Mouse (Mus musculus) embryonic facial prominence, embryonic 14.5 days (tissue): ENCODE results near the gene Actr8. TPM values are rescaled to one million over a fixed set of nuclear protein-coding genes. Genes with fewer than 3 reads are reported as not detected.

Experiments used
- ATAC-seq: fragments of 200-750 bp; cut with Nextera tagmentation; 2 replicates; pipeline ENCODE4 v1.8.0; 2017; ENCODE audit warnings: low read depth, moderate number of reproducible peaks, moderate TSS enrichment
- DNase-seq: peaks from one replicate; pipeline ENCODE4 v3.0.0-alpha.2; 2015; ENCODE audit warnings: low spot score
- H3K27ac ChIP-seq: fragments of 300-500 bp; sonication (generic); replicated peaks from 2 replicates; pipeline ENCODE4 v1.5.1; 2014; ENCODE audit warnings: low read depth, mild to moderate bottlenecking, low read length, moderate library complexity
- H3K27me3 ChIP-seq: fragments of 300-500 bp; sonication (generic); replicated peaks from 2 replicates; pipeline ENCODE4 v1.6.1; 2014; ENCODE audit warnings: low read length; ENCODE audit not compliant: control insufficient read depth, insufficient read depth
- H3K36me3 ChIP-seq: fragments of 300-500 bp; sonication (generic); 2 replicates; pipeline ENCODE4 v1.6.1; 2014; ENCODE audit warnings: low read length, mixed read lengths; ENCODE audit not compliant: control insufficient read depth, insufficient read depth
- H3K4me1 ChIP-seq: fragments of 300-500 bp; sonication (generic); 2 replicates; pipeline ENCODE4 v1.6.1; 2014; ENCODE audit warnings: antibody characterized with exemption, low read length; ENCODE audit not compliant: control insufficient read depth, insufficient read depth
- H3K4me2 ChIP-seq: fragments of 300-500 bp; sonication (generic); 2 replicates; pipeline ENCODE4 v1.6.1; 2014; ENCODE audit warnings: low read depth, mild to moderate bottlenecking, low read length, moderate library complexity, mixed read lengths
- H3K4me3 ChIP-seq: fragments of 300-500 bp; sonication (generic); 2 replicates; pipeline ENCODE4 v1.5.1; 2014; ENCODE audit warnings: low read depth, mild to moderate bottlenecking, low read length
- H3K9ac ChIP-seq: fragments of 300-500 bp; sonication (generic); 2 replicates; pipeline ENCODE4 v1.6.1; 2014; ENCODE audit warnings: low read depth, mild to moderate bottlenecking, low read length, moderate library complexity, mixed read lengths
- H3K9me3 ChIP-seq: fragments of 300-500 bp; sonication (generic); 2 replicates; pipeline ENCODE4 v1.6.1; 2016; ENCODE audit warnings: low read length; ENCODE audit not compliant: control insufficient read depth
- WGBS: fragments of 180-500 bp; shearing (Covaris S2); extraction: QIAGEN DNeasy Blood & Tissue Kit; methylation state at CpG from one replicate; pipeline ENCODE4 v1.1.7; 2014; 5-methylcytosine and 5-hydroxymethylcytosine counted together
- polyA plus RNA-seq: library from polyadenylated mRNA; unstranded; fragments of >200 nt; fragmentation: Nextera tagmentation; extraction: Ambion mirVana; gene quantifications from 2 replicates; pipeline ENCODE4 v1.2.1, GENCODE M21; 2014

Gene Actr8
- polyA plus RNA-seq, result 43.9 and 49.1 TPM in 2 replicates

GRCm38 (mm10) chr14:29978254-29979204 lies at the start of gene Actr8:
TSS of gene Actr8 (plus strand) at chr14:29978337.
- peak within 1 kb of the TSS; percentile 82 for H3K4me3 ChIP-seq
- ATAC-seq (peak; percentile 97), DNase-seq (peak; percentile 96)
- H3K4me1 ChIP-seq, result 0 out of 2 replicates have a peak, but pooled peaks cover 4% of the 10 kb centered on the region
- H3K27me3 ChIP-seq, result no peaks in the 10 kb centered on the region
- WGBS, result 2% methylated on average over 29 of the region's 44 CpGs
- H3K9me3 ChIP-seq, result peaks cover 8% of the 10 kb centered on the region
- H3K36me3 ChIP-seq, result peaks cover 62% of the 10 kb centered on the region
- peak within 1 kb of the TSS; percentile 92 for H3K9ac ChIP-seq
- peak within 1 kb of the TSS; percentile 82 for H3K27ac ChIP-seq
- H3K4me2 ChIP-seq, result peak within 1 kb of the TSS; percentile 58

DNA sequence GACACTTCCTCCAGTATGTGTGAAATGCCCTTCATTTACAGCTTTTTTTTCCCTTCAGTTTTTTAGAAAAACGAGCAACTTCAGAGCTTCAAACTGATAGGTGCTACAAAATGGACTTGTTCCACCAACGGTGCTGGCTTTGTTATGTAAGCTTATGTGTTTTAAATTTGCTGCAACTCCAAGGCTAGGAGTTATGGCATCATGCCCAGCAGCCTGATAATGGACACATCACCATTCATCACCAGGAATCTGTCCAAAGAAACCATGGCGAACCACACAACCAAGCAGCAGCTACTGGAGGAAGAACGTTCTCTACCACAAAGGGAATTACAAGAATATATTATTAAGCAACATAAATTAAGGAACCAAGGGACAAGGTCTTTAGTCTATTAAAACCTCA lies 49.2 kb upstream of the Actr8 start:
- Histone ChIP-seq H3K4me3 (no peak overlapping the region), H3K4me2 (no peak overlapping the region), H3K36me3 (no peaks in the 10 kb centered on the region), H3K9me3 (0 out of 2 replicates have a peak, but pooled peaks cover 9% of the 10 kb centered on the region), H3K4me1 (no peaks in the 10 kb centered on the region), H3K27ac (no peak overlapping the region), H3K9ac (no peak overlapping the region), H3K27me3 (no peaks in the 10 kb centered on the region)
- WGBS, result 71% methylated on average over 4 of the region's 4 CpGs
- ATAC-seq (no peak), DNase-seq (no peak)

DNA sequence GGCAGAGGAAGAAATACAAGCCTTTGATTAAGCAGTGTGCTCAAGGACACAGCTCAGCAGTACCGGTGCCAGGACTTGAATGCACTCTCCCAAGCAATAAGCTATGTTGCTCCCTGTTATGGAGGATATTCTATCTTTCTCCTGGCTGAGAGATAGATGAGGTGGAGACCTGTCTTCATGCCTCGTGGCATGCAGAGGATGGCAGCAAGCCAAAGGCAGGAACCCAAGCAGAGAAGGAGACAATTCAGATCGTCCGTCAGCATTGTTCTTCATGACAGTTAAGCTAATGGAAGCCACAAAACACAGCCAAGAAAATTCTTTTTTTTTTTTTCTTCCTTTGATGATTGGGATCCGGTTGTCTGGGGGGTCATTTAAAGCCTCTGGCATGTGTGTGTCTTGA lies 42.6 kb upstream of the Actr8 start:
- H3K27me3 ChIP-seq, result no peaks in the 10 kb centered on the region; the same call in 1 of the 2 replicates
- 52% methylated on average over 5 of the region's 5 CpGs for WGBS
- H3K4me1 ChIP-seq, result peaks cover 2% of the 10 kb centered on the region; the same call in 1 of the 2 replicates
- no peak for DNase-seq
- H3K9me3 ChIP-seq, result no peaks in the 10 kb centered on the region
- ATAC-seq, result no peak
- H3K9ac ChIP-seq, result no peak overlapping the region
- no peaks in the 10 kb centered on the region for H3K36me3 ChIP-seq
- H3K4me3 ChIP-seq, result no peak overlapping the region
- H3K27ac ChIP-seq, result no peak overlapping the region
- H3K4me2 ChIP-seq, result no peak overlapping the region

- Histone ChIP-seq H3K27ac (no peak overlapping the region), H3K4me2 (peak overlapping the region; percentile 4; the same call in 1 of the 2 replicates), H3K27me3 (no peaks in the 10 kb centered on the region; the same call in 1 of the 2 replicates), H3K4me3 (no peak overlapping the region), H3K36me3 (no peaks in the 10 kb centered on the region), H3K4me1 (peaks cover 3% of the 10 kb centered on the region; the same call in 1 of the 2 replicates), H3K9me3 (no peaks in the 10 kb centered on the region), H3K9ac (no peak overlapping the region)
- DNase-seq (peak; percentile 61), ATAC-seq (no peak)
- WGBS, result 67% methylated on average over 15 of the region's 15 CpGs
Observed at GRCm38 (mm10) chr14:29937466-29937865, 40.7 kb upstream of the Actr8 start.

- Histone ChIP-seq H3K36me3 (no peaks in the 10 kb centered on the region), H3K9me3 (no peaks in the 10 kb centered on the region), H3K4me3 (no peak overlapping the region), H3K4me2 (peak overlapping the region; percentile 21; the same call in 1 of the 2 replicates), H3K9ac (no peak overlapping the region), H3K27ac (no peak overlapping the region), H3K27me3 (no peaks in the 10 kb centered on the region; the same call in 1 of the 2 replicates), H3K4me1 (peaks cover 3% of the 10 kb centered on the region; the same call in 1 of the 2 replicates)
- 50% methylated on average over 20 of the region's 20 CpGs for WGBS
- ATAC-seq (no peak), DNase-seq (peak; percentile 16)
Observed at GRCm38 (mm10) chr14:29939600-29940312, 38.4 kb upstream of the Actr8 start.

GRCm38 (mm10) chr14:29940313-29940812 lies 37.8 kb upstream of the Actr8 start:
- DNase-seq (peak; percentile 28), ATAC-seq (no peak)
- Histone ChIP-seq H3K9ac (no peak overlapping the region), H3K4me2 (peak overlapping the region; percentile 21; the same call in 1 of the 2 replicates), H3K4me1 (peaks cover 3% of the 10 kb centered on the region; the same call in 1 of the 2 replicates), H3K36me3 (no peaks in the 10 kb centered on the region), H3K9me3 (no peaks in the 10 kb centered on the region), H3K27ac (no peak overlapping the region), H3K27me3 (no peaks in the 10 kb centered on the region; the same call in 1 of the 2 replicates), H3K4me3 (no peak overlapping the region)
- WGBS, result 13% methylated on average over 10 of the region's 10 CpGs

DNA sequence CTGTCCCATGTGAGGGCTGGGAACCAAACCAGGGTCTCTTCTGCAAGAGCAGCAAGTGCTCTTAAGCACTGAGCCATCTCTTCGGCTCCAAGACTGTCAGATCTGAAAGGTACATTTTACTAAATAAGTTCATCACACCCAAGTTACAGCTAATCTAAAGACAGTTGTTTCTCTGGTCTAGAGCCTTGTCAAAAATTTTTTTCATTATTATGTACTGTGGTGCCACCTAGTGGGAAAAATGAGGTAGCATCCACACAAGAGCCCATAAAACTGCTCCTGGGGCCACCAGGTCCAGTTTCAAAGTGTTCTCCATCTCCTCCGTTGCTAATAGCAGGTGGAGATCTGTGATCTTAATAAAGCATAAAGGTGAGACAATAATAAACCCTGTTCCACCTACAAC lies 37.3 kb upstream of the Actr8 start:
- Histone ChIP-seq H3K27ac (no peak overlapping the region), H3K4me2 (0 out of 2 replicates have a peak overlapping the region, but pooled peaks have one; percentile 21), H3K36me3 (no peaks in the 10 kb centered on the region), H3K4me3 (no peak overlapping the region), H3K9me3 (no peaks in the 10 kb centered on the region), H3K27me3 (no peaks in the 10 kb centered on the region; the same call in 1 of the 2 replicates), H3K9ac (no peak overlapping the region), H3K4me1 (peaks cover 3% of the 10 kb centered on the region; the same call in 1 of the 2 replicates)
- DNase-seq (peak; percentile 68), ATAC-seq (no peak)
- 14% methylated on average over 2 of the region's 2 CpGs for WGBS

DNA sequence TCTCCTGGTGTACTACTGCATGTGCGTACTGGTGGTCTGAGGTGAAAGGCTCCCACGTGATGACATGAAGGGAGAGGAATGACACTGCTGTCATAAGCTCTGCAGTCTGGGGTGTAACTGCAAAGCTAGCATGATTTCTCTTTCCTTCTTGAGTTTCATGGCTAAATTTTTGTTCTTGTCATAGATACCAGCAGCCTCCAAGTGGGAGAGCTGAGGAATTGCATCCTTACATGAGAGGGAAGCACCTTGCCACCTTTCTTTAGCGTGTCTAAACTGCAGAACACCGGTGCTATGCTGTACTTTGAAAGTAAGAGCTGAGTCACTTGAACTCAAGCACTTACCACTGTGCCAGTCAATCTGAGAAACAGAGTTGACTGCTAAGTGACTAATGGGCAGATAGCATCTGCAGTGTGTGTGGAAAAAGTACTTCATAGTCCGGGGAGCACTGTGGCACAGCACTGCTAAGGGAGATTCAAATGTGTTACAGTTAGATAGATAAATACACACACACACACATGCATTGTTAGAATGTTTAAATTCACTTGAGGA lies 31.3 kb upstream of the Actr8 start:
- H3K4me3 ChIP-seq, result no peak overlapping the region
- no peak overlapping the region for H3K9ac ChIP-seq
- no peaks in the 10 kb centered on the region for H3K9me3 ChIP-seq
- WGBS, result 57% methylated on average over 5 of the region's 5 CpGs
- no peak overlapping the region for H3K4me2 ChIP-seq
- H3K27ac ChIP-seq, result no peak overlapping the region
- no peaks in the 10 kb centered on the region for H3K27me3 ChIP-seq
- H3K36me3 ChIP-seq, result no peaks in the 10 kb centered on the region
- ATAC-seq (no peak), DNase-seq (no peak)
- no peaks in the 10 kb centered on the region for H3K4me1 ChIP-seq
